Mouse (Mus musculus) kidney, adult 2 months (tissue): ENCODE data around the gene Tas2r144.

ENCODE experiments used
- CTCF ChIP-seq: fragments of 200-500 bp; conservative IDR thresholded peaks from 2 replicates; pipeline ENCODE4 v1.5.1; 2011; ENCODE audit warnings: low read depth, mild to moderate bottlenecking, control low read depth, low read length, moderate library complexity, mixed read lengths; ENCODE audit not compliant: insufficient read depth, insufficient read length
- POLR2A ChIP-seq: fragments of 200-500 bp; IDR thresholded peaks from one replicate; pipeline ENCODE4 v1.6.1; 2011; ENCODE audit warnings: low read depth, low read length, control low read depth

GRCm38 (mm10) chr6:42225046-42225445 lies 9.9 kb downstream of the Tas2r144 start:
- TF ChIP-seq POLR2A (no peak), CTCF (no peak)
